Comparison of ENCODE assay signal across 9 mouse cellular contexts in the genomic region with DNA sequence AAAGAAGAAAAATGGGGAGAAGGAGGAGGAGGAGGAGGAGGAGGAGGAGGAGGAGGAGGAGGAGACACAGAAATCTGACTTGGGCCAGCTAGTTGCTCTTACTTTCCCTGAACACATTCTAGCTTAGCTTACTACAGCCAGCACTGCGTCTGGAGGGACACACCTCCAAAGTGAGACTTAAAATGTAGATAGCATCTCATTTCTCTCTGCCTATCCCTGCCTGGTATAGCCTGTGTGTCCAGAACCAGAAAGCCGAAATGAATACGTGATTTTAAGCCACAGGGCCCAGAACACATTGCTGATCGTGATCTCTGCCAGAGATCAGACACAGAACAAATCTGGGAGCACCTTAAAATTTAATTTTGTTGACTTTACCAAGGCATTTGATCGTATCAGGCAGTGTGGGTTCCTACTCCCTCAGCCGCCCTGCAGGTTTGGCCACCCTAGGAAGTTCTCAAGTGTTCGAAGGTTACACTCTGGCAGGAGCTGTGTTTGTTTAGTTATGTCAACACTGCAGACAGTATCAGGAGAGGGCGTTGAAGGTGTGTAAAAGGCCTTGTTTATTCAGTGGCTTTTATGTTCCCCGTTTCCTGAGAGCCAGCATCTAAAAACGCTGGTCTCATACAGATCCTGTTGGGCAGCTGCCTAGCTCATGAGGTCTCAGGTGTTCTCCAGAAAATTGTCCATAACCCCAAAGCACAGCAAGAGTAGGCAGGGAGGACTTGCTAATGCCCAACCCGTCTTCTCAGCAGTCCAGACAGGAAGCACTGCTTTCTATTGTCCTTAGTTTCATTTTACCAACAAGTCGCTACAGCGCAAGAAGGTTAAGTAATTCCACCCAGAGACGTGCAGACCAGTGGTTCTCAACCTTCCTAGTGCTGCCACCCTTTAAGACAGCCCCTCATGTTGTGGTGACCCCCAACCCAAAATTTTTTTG. TPM values are rescaled to one million over a fixed set of nuclear protein-coding genes. Genes with fewer than 3 reads are reported as not detected.
DNase-seq lines count a peak whose midpoint lies in the region; ATAC-seq and TF ChIP-seq lines count a peak whose summit lies in the region.
"Had no signal": no experiment of that assay in that cellular context is flagged by ENCODE, and none has a peak within 500 bp of the region (broad histone marks: within the 10 kb centered on the region; RNA-seq: fewer than 3 reads in every experiment).

No protein-coding gene starts in this region.

- peak overlapping the region; percentile 21 for H3K4me3 ChIP-seq in bone marrow macrophage, adult 2 months (ENCODE audit: insufficient read depth, low read length)
- no peak overlapping the region for H3K4me3 ChIP-seq in liver, embryonic 12.5 days
- H3K4me3 ChIP-seq in midbrain, embryonic 10.5 days = no peak overlapping the region

- TF ChIP-seq CTCF in bone marrow macrophage, adult 2 months (IDR thresholded peaks at IDR 0.05; ENCODE audit: low read depth, low read length) = no peak

- no peak for TF ChIP-seq POLR2A in bone marrow macrophage, adult 2 months (IDR thresholded peaks at IDR 0.05; ENCODE audit: borderline replicate concordance, low read depth, low read length)

- no peak overlapping the region for H3K27ac ChIP-seq in bone marrow macrophage, adult 2 months (ENCODE audit: insufficient read depth, low read depth, low read length)
- peak overlapping the region; percentile 52; the same call in 1 of the 2 replicates for H3K27ac ChIP-seq in liver, embryonic 12.5 days
- H3K27ac ChIP-seq in midbrain, embryonic 10.5 days (replicated peaks) = no peak overlapping the region

- H3K4me2 ChIP-seq in liver, embryonic 12.5 days = peak overlapping the region; percentile 30

- H3K36me3 ChIP-seq in liver, embryonic 12.5 days = no peaks in the 10 kb centered on the region
- H3K36me3 ChIP-seq in midbrain, embryonic 10.5 days = no peaks in the 10 kb centered on the region

- peak; percentile 96 for DNase-seq in fat pad, adult 2 months (ENCODE audit: extremely low read depth, low read depth, low spot score)
- DNase-seq in midbrain, embryonic 10.5 days (ENCODE audit: low spot score) = no peak
- DNase-seq in ovary, postnatal 10 days (ENCODE audit: low spot score) = no peak
- no peak for DNase-seq in spleen, postnatal 4 days (ENCODE audit: low spot score in 2 of 2)
- DNase-seq: cerebellum, adult 18-20 months; spleen, adult 18-20 months had no signal

- no peaks in the 10 kb centered on the region for H3K9me3 ChIP-seq in liver, embryonic 12.5 days (replicated peaks)
- H3K9me3 ChIP-seq in midbrain, embryonic 10.5 days (replicated peaks) = no peaks in the 10 kb centered on the region

- no peak overlapping the region for H3K9ac ChIP-seq in liver, embryonic 12.5 days

- peak; percentile 80 for ATAC-seq in liver, embryonic 12.5 days
- ATAC-seq in megakaryocyte progenitor cell, adult 5-6 weeks (replicated peaks; ENCODE audit: poor library complexity) = peak; percentile 68

- H3K27me3 ChIP-seq in liver, embryonic 12.5 days (replicated peaks) = no peaks in the 10 kb centered on the region
- no peaks in the 10 kb centered on the region for H3K27me3 ChIP-seq in midbrain, embryonic 10.5 days (ENCODE audit: low read depth, poor library complexity, severe bottlenecking)

- WGBS in liver, embryonic 12.5 days (ENCODE audit: insufficient replicate concordance) = 49% methylated on average over 14 of the region's 14 CpGs
- 74% methylated on average over 14 of the region's 14 CpGs for WGBS in midbrain, embryonic 10.5 days

- H3K4me1 ChIP-seq in bone marrow macrophage, adult 2 months (ENCODE audit: control insufficient read depth, insufficient read depth, low read length) = no peaks in the 10 kb centered on the region
- no peaks in the 10 kb centered on the region for H3K4me1 ChIP-seq in liver, embryonic 12.5 days
- H3K4me1 ChIP-seq in midbrain, embryonic 10.5 days = no peaks in the 10 kb centered on the region

RNA-seq across cellular contexts. Expression of gene Kdelc2, which starts 27.3 kb away (rescaled TPM):
- 16.7 and 18.2 TPM in 2 replicates for polyA plus RNA-seq in bone marrow macrophage, adult 2 months (2012; ENCODE audit: insufficient read depth, insufficient read length, missing spikeins)
- 7.3 and 8.3 TPM in 2 replicates for polyA plus RNA-seq in liver, embryonic 12.5 days (2016; fragmentation: Nextera tagmentation; extraction: Ambion mirVana)
- 6.9 and 8.1 TPM in 2 replicates for total RNA-seq in megakaryocyte progenitor cell, adult 5-6 weeks (2015)
- total RNA-seq in megakaryocyte progenitor cell, adult 5-6 weeks (2017) = 10.5 and 12.4 TPM in 2 replicates
- 9.4 and 10.6 TPM in 2 replicates for polyA plus RNA-seq in midbrain, embryonic 10.5 days (2016; fragmentation: Nextera tagmentation; extraction: Ambion mirVana)

RNA-seq across cellular contexts. Expression of gene 4930550C14Rik, which starts 45.6 kb away (rescaled TPM):
- 1.1 TPM in 1 of 2 replicates, not detected in the other for polyA plus RNA-seq in bone marrow macrophage, adult 2 months (2012; ENCODE audit: insufficient read depth, insufficient read length, missing spikeins)
- 0.89 and 1.0 TPM in 2 replicates for polyA plus RNA-seq in liver, embryonic 12.5 days (2016; fragmentation: Nextera tagmentation; extraction: Ambion mirVana)
- total RNA-seq in megakaryocyte progenitor cell, adult 5-6 weeks (2015) = 0.32 and 0.44 TPM in 2 replicates
- 0.50 TPM in 1 of 2 replicates, not detected in the other for total RNA-seq in megakaryocyte progenitor cell, adult 5-6 weeks (2017)
- polyA plus RNA-seq in midbrain, embryonic 10.5 days (2016; fragmentation: Nextera tagmentation; extraction: Ambion mirVana) = 0.21 and 0.25 TPM in 2 replicates

RNA-seq across cellular contexts. Expression of gene Exph5, which starts 55.0 kb away (rescaled TPM):
- not detected in 2 replicates for polyA plus RNA-seq in bone marrow macrophage, adult 2 months (2012; ENCODE audit: insufficient read depth, insufficient read length, missing spikeins)
- 0.23 and 0.46 TPM in 2 replicates for polyA plus RNA-seq in liver, embryonic 12.5 days (2016; fragmentation: Nextera tagmentation; extraction: Ambion mirVana)
- total RNA-seq in megakaryocyte progenitor cell, adult 5-6 weeks (2015) = 0.07 TPM in 1 of 2 replicates, not detected in the other
- 0.03 TPM in 1 of 2 replicates, not detected in the other for total RNA-seq in megakaryocyte progenitor cell, adult 5-6 weeks (2017)
- 0.67 and 0.73 TPM in 2 replicates for polyA plus RNA-seq in midbrain, embryonic 10.5 days (2016; fragmentation: Nextera tagmentation; extraction: Ambion mirVana)
